Mouse (Mus musculus) limb, embryonic 11.5 days (tissue): ENCODE data around the gene Sptssa. TPM values are rescaled to one million over a fixed set of nuclear protein-coding genes. Genes with fewer than 3 reads are reported as not detected.
"Not testable (repeated sequence)": the region's sequence is repeated elsewhere in the genome, so short reads cannot be mapped to it uniquely, and the experiment has no call there.

Experiments used
- ATAC-seq: fragments of 200-750 bp; cut with Nextera tagmentation; 2 replicates; pipeline ENCODE4 v1.8.0; 2017; ENCODE audit warnings: low read depth; ENCODE audit not compliant: insufficient number of reproducible peaks, low FRiP score, low TSS enrichment
- DNase-seq: peaks from one replicate; pipeline ENCODE4 v3.0.0-alpha.2; 2015; ENCODE audit warnings: low spot score
- H3K27ac ChIP-seq: fragments of 300-500 bp; sonication (generic); replicated peaks from 2 replicates; pipeline ENCODE4 v1.5.1; 2014; ENCODE audit warnings: low read depth, mild to moderate bottlenecking, low read length
- H3K27me3 ChIP-seq: fragments of 300-500 bp; sonication (generic); 2 replicates; pipeline ENCODE4 v1.6.1; 2014; ENCODE audit warnings: mild to moderate bottlenecking, low read length, mixed read lengths; ENCODE audit not compliant: control insufficient read depth, insufficient read depth
- H3K36me3 ChIP-seq: fragments of 300-500 bp; sonication (generic); 2 replicates; pipeline ENCODE4 v1.6.1; 2014; ENCODE audit warnings: mild to moderate bottlenecking, low read length, moderate library complexity, mixed read lengths; ENCODE audit not compliant: control insufficient read depth, insufficient read depth
- H3K4me1 ChIP-seq: fragments of 300-500 bp; sonication (generic); 2 replicates; pipeline ENCODE4 v1.6.1; 2014; ENCODE audit warnings: low read length, mixed read lengths; ENCODE audit not compliant: control insufficient read depth, insufficient read depth
- H3K4me2 ChIP-seq: fragments of 300-500 bp; sonication (generic); 2 replicates; pipeline ENCODE4 v1.6.1; 2014; ENCODE audit warnings: low read depth, mild to moderate bottlenecking, moderate library complexity; ENCODE audit not compliant: severe bottlenecking
- H3K4me3 ChIP-seq: fragments of 300-500 bp; sonication (generic); 2 replicates; pipeline ENCODE4 v1.5.1; 2014; ENCODE audit warnings: low read depth, low read length
- H3K9ac ChIP-seq: fragments of 300-500 bp; sonication (generic); 2 replicates; pipeline ENCODE4 v1.6.1; 2014; ENCODE audit warnings: mild to moderate bottlenecking, low read length
- H3K9me3 ChIP-seq: fragments of 300-500 bp; sonication (generic); 2 replicates; pipeline ENCODE4 v1.6.1; 2016; ENCODE audit warnings: low read length; ENCODE audit not compliant: control insufficient read depth
- WGBS: fragments of 180-500 bp; shearing (Covaris S2); extraction: QIAGEN DNeasy Blood & Tissue Kit; methylation state at CpG from one replicate; pipeline ENCODE4 v1.1.7; 2014; 5-methylcytosine and 5-hydroxymethylcytosine counted together
- polyA plus RNA-seq: library from polyadenylated mRNA; unstranded; fragments of >200 nt; fragmentation: Nextera tagmentation; extraction: Ambion mirVana; gene quantifications from 2 replicates; pipeline ENCODE4 v1.2.1, GENCODE M21; 2014

Gene Sptssa
- polyA plus RNA-seq, 1 experiment from 2014 or later = 178 TPM

- H3K9ac ChIP-seq = no peak overlapping the region
- 95% methylated on average over 5 of the region's 5 CpGs for WGBS
- H3K9me3 ChIP-seq = no peaks in the 10 kb centered on the region
- peaks cover 9% of the 10 kb centered on the region for H3K36me3 ChIP-seq
- H3K27me3 ChIP-seq = no peaks in the 10 kb centered on the region
- no peak overlapping the region for H3K27ac ChIP-seq
- H3K4me1 ChIP-seq = no peaks in the 10 kb centered on the region
- ATAC-seq (no peak), DNase-seq (no peak)
- no peak overlapping the region for H3K4me2 ChIP-seq
- no peak overlapping the region for H3K4me3 ChIP-seq
These were observed 32.7 kb upstream of the Sptssa start for GRCm38 (mm10) chr12:54689082-54689481.

- ATAC-seq (no peak), DNase-seq (no peak)
- no peaks in the 10 kb centered on the region for H3K36me3 ChIP-seq
- no peaks in the 10 kb centered on the region for H3K27me3 ChIP-seq
- no peaks in the 10 kb centered on the region for H3K9me3 ChIP-seq
- no peaks in the 10 kb centered on the region for H3K4me1 ChIP-seq
- H3K27ac ChIP-seq = no peak overlapping the region
- no peak overlapping the region for H3K4me3 ChIP-seq
- H3K4me2 ChIP-seq = no peak overlapping the region
- H3K9ac ChIP-seq = no peak overlapping the region
- 32% methylated on average over 1 of the region's 1 CpGs for WGBS
These were observed 26.8 kb upstream of the Sptssa start for GRCm38 (mm10) chr12:54683182-54683581.

GRCm38 (mm10) chr12:54676709-54677108 lies 20.3 kb upstream of the Sptssa start:
- no peak overlapping the region for H3K4me3 ChIP-seq
- H3K4me1 ChIP-seq = no peaks in the 10 kb centered on the region
- peaks cover 3% of the 10 kb centered on the region; the same call in 1 of the 2 replicates for H3K36me3 ChIP-seq
- H3K27ac ChIP-seq = no peak overlapping the region
- no peaks in the 10 kb centered on the region for H3K27me3 ChIP-seq
- no peak for DNase-seq
- H3K4me2 ChIP-seq = no peak overlapping the region
- H3K9me3 ChIP-seq = no peaks in the 10 kb centered on the region
- no peak overlapping the region for H3K9ac ChIP-seq
- no peak for ATAC-seq
- WGBS = 92% methylated on average over 9 of the region's 9 CpGs

- no peak overlapping the region for H3K4me3 ChIP-seq
- no peaks in the 10 kb centered on the region for H3K9me3 ChIP-seq
- peaks cover 3% of the 10 kb centered on the region; the same call in 1 of the 2 replicates for H3K36me3 ChIP-seq
- ATAC-seq (no peak), DNase-seq (no peak)
- no peak overlapping the region for H3K4me2 ChIP-seq
- WGBS = 97% methylated on average over 4 of the region's 4 CpGs
- no peaks in the 10 kb centered on the region for H3K27me3 ChIP-seq
- no peak overlapping the region for H3K27ac ChIP-seq
- no peaks in the 10 kb centered on the region for H3K4me1 ChIP-seq
- no peak overlapping the region for H3K9ac ChIP-seq
These were observed 19.0 kb upstream of the Sptssa start for GRCm38 (mm10) chr12:54675396-54675795.

GRCm38 (mm10) chr12:54671262-54671661 lies 14.9 kb upstream of the Sptssa start:
- peaks cover 3% of the 10 kb centered on the region; the same call in 1 of the 2 replicates for H3K36me3 ChIP-seq
- H3K4me3 ChIP-seq = no peak overlapping the region
- no peak for ATAC-seq
- DNase-seq = no peak
- no peaks in the 10 kb centered on the region for H3K9me3 ChIP-seq
- no peak overlapping the region for H3K4me2 ChIP-seq
- no peak overlapping the region for H3K9ac ChIP-seq
- no peak overlapping the region for H3K27ac ChIP-seq
- no peaks in the 10 kb centered on the region for H3K4me1 ChIP-seq
- 93% methylated on average over 4 of the region's 4 CpGs for WGBS
- H3K27me3 ChIP-seq = no peaks in the 10 kb centered on the region

- Histone ChIP-seq H3K36me3 (0 out of 2 replicates have a peak, but pooled peaks cover 2% of the 10 kb centered on the region), H3K9me3 (no peaks in the 10 kb centered on the region), H3K27me3 (no peaks in the 10 kb centered on the region), H3K4me2 (no peak overlapping the region), H3K27ac (no peak overlapping the region), H3K4me1 (no peaks in the 10 kb centered on the region), H3K4me3 (no peak overlapping the region), H3K9ac (no peak overlapping the region)
- DNase-seq (no peak), ATAC-seq (no peak)
- WGBS = 89% methylated on average over 1 of the region's 1 CpGs
These were observed 11.8 kb upstream of the Sptssa start for GRCm38 (mm10) chr12:54668141-54668540.

- ATAC-seq = no peak
- no peaks in the 10 kb centered on the region for H3K9me3 ChIP-seq
- 80% methylated on average over 6 of the region's 6 CpGs for WGBS
These were observed 9.2 kb upstream of the Sptssa start for GRCm38 (mm10) chr12:54665526-54665925.

GRCm38 (mm10) chr12:54661470-54661869 lies 5.1 kb upstream of the Sptssa start:
- not testable (repeated sequence) for H3K9ac ChIP-seq, H3K27me3 ChIP-seq, H3K36me3 ChIP-seq, H3K4me1 ChIP-seq, ATAC-seq, H3K27ac ChIP-seq, H3K4me2 ChIP-seq, H3K9me3 ChIP-seq, DNase-seq, H3K4me3 ChIP-seq
- 79% methylated on average over 5 of the region's 5 CpGs for WGBS

More at GRCm38 (mm10) chr12:54665526-54665925, 9.2 kb upstream of the Sptssa start:
- no peak overlapping the region for H3K9ac ChIP-seq
- DNase-seq = no peak
- no peak overlapping the region for H3K4me2 ChIP-seq
- no peak overlapping the region for H3K27ac ChIP-seq
- H3K4me1 ChIP-seq = no peaks in the 10 kb centered on the region
- no peak overlapping the region for H3K4me3 ChIP-seq
- no peaks in the 10 kb centered on the region for H3K27me3 ChIP-seq
- H3K36me3 ChIP-seq = no peaks in the 10 kb centered on the region

- 78% methylated on average over 3 of the region's 3 CpGs for WGBS
- H3K9ac ChIP-seq = no peak overlapping the region
- no peak overlapping the region for H3K4me2 ChIP-seq
- no peak for DNase-seq
- ATAC-seq = no peak
- H3K36me3 ChIP-seq = no peaks in the 10 kb centered on the region
- no peaks in the 10 kb centered on the region for H3K27me3 ChIP-seq
- H3K4me1 ChIP-seq = no peaks in the 10 kb centered on the region
- H3K9me3 ChIP-seq = no peaks in the 10 kb centered on the region
- no peak overlapping the region for H3K27ac ChIP-seq
- H3K4me3 ChIP-seq = no peak overlapping the region
These were observed 3.5 kb upstream of the Sptssa start for GRCm38 (mm10) chr12:54659901-54660300.
